Mouse (Mus musculus): Measurements from ENCODE around the gene Cdc42bpb.

Gene Cdc42bpb

DNA sequence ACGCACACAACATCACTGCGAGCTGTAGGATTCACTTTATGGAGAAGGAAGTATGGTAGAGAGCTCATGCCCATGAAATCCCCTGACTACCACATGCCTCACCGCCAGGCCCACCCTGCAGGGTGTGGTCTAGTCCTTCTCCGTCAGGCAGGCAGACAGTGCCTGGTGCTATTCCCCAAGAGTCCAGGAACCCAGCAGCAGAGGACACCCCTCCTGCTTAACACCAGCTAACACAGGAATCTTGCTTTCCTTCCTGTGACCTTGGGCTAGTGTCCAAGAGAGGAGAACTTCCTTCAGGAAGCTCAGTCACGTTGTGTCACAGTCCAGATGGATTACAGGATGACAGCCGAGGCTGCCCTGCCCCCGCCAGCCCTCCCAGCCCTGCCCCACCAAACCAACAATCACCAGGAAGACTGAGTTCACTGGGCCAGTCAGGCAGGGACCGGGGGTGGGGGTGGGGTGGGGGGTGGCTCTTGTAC, 9.2 kb upstream of the Cdc42bpb start:
- no peak for DNase-seq (ENCODE audit: low read depth, low spot score)

DNA sequence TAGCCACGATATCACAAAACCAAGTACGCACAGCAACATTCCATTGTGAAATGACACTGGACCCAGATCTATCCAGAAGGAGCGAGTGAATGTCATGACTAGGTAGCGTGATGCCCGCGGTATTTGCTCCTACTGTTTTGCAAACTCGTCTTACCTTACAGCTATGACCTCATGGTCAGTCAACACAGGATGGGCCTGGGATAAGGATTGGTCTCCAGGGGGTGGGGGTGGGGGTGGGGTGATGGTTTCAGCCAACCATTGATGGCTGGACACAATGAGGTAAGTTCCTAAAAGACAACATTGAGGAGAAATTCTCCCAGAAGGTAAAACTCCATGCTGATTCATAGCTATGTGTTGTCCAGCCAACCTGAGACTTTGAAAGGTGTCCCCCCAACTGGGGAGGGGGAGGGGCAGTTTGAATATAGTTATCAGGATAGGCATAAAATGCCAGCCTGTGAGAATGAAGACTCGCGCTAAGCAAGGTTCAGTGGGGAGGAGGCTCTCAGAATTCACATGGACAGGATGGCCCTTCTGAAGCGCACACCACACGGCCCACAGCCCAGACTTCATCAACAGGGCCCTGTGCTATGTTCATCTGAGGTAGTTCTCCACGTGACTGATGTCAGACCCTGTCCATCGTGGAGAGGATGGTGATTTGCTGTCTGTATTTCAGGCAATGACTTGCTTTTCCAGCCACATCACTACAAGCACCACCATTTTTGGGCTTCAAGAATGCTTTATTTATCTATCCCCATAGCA, 8.5 kb upstream of the Cdc42bpb start:
- DNase-seq (ENCODE audit: low read depth, low spot score) = no peak

DNA sequence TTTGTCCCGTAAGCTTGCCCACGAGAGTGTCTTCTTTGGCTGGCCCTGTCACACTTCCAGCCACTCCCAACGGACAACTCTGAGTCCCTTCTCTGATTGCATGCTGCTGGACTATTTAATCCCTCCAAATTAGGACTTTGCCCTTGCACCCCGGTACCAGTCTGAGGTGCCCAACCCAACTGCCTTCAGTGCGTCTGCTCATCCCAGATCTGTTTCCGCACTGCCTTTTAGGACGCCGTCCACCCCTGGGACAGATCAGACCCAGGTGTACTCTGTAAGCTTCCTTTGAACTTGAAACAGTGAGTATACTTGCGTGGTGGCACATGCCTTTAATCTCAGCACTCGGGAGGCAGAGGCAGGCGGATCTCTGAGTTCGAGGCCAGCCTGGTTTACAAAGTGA, 1.3 kb upstream of the Cdc42bpb start:
- no peak for DNase-seq (ENCODE audit: low read depth, low spot score)

DNA sequence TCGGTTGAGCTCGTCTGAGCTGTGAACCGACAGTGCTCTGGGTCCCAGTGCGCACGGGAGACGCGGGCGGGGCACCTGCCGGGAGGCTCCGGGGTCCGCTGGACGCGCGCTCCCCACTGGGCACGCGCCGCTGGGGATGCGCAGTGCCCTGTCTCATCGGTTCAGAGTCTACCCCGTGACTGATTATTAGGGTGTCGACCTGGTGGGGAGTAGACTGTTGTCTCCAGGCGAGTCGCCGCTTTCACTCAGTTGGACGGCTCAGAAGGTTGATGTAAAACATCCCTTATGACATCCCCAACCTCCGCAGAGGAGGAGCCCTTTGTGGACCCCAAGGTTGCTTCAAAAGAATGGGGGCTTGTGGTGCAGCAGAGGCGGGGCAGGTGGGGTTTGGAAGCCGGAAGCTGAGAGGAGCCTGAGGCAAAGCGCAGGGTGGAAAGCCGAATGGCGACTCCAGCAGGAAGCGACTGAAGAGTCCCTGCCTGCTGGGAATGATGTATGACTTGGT, 520 bp upstream of the Cdc42bpb start:
- DNase-seq (ENCODE audit: low read depth, low spot score) = no peak

DNA sequence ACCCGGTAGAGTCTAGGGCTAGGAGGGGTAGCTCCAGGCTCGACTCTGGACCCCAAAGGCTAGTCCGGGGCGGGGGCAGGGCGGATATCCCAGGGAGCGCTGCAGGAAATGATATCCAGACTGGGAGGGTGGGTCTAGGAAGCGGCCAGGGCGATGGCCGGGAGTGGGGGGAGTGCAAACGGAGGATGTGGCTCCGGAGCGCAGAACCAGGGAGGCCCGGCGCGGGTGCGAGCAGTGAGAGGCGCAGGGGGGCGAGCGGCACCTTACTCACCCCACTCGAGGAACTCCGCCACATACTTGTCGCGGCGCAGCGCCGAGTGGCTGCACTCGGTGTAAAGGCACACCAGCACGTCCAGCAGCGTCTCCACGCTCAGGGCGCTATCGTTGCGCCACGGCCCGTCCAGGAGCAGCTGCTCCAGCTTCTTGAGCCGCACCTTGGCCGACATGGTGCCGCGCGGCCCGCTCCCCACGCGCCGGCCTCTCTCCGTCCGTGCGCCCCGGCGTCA, 639 bp downstream of the Cdc42bpb start:
- no peak for DNase-seq (ENCODE audit: low read depth, low spot score)

DNA sequence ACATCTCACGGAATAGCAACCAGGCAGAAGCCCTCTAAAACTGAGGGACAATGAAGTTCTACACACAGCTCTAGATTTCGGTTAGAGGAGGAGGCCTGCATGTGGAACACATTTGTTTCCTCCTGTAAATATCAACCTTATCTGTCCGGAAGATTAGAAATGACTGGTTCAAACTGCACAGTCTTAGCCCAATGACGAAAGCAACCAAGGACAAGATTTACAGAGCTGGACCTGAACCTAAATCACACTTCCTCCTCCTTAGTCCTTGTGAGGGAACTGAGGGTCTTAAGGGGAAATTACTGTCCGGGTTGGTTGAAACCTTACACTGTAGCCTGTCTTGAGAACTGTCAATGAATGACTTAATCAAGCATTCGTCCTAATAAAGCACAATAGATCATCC, 1.5 kb downstream of the Cdc42bpb start:
- DNase-seq (ENCODE audit: low read depth, low spot score) = no peak

DNA sequence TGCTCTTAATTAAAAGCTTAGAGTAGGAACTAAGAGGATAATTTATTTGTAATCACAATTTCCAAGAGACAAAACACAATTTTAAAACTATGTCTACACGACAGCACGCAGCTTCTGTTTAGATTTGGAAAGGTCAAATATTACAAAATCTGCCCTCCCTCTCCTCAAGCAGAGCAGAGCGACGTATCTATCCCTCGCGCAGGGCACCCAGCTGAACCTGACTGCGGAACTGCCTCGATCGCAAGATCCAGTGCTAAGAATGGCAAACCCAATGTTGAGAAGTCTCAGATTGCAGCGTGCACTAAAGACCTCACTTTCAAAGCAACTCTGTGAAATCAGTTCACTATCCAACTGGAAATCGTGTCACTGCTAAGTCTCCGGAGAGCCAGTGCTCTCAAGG, 2.0 kb downstream of the Cdc42bpb start:
- DNase-seq (ENCODE audit: low read depth, low spot score) = no peak

DNA sequence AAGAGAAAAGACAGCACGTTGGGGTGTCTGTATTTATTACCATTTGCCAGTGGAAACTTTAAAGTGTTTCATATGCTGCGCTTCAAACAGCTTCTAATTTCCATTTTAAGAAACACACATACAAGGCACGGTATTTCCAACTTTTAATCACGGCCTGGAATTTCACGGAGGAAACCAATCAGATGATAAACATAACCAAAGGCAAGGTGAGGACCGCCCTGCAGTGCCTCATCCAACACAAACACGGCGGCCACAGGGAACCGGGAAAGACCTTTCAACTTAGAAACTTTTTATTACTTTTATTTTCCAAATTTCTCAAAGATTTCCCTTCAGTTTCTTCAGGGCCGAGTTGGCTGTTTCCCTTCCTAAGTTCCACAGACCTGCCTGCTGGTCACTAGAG, 2.8 kb downstream of the Cdc42bpb start:
- DNase-seq (ENCODE audit: low read depth, low spot score) = no peak

DNA sequence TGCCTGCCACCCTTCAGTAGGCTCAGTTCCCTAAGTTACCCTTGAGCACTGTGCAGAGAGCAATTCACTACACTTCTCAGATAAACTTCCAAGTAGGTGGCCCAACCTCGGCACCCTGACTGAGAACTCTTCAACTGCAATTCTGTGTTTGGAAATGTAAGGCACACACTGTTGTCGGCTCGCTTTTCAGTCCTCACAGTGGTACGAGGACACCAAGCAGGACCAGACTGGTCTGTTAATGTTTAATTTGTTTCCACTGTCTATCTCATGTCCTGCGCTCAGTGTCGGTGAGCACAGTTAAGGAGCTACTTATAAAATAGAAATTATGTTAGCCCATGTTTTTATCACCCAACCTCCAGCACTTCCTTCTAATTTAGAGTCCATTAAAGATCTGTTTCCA, 4.1 kb downstream of the Cdc42bpb start:
- no peak for DNase-seq (ENCODE audit: low read depth, low spot score)

DNA sequence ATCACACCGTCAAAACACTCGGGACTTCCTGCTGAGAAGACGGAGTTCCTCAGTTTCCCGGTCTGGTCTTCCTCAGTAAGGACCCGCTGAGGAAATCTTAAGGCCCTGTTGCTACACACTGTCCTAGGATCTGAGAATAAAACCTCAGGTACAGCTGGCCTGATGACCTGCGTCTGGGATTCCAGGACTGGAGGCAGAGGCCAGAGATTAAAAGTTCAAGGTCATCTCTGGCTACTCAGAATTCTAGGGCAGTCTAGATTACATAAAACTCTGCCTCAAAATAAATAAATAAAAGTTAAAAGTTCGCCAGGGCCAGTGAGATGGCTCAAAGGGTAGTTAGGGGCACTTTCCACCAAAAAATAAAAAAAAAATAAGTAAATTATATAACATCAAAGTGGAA, 5.6 kb downstream of the Cdc42bpb start:
- no peak for DNase-seq (ENCODE audit: low read depth, low spot score)

DNA sequence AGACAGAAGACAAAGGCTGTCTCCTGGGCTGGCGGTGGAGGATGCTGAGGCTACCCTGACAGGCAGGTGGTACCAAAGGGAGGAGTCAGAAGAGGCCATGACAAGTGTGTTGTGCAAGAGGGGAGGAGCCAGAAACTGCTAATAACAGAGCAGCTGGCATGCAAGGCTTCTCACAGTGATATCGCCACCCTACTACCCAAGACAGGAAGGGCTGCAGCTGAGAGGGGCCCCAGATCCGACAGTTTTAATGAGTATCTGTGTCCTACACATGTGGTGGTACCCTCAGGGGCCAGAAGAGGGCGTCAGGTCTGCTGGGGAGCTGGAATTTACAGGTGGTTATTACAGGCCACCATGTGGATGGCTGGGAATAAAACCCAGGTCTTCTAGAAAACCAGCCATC, 7.3 kb downstream of the Cdc42bpb start:
- DNase-seq (ENCODE audit: low read depth, low spot score) = no peak

DNA sequence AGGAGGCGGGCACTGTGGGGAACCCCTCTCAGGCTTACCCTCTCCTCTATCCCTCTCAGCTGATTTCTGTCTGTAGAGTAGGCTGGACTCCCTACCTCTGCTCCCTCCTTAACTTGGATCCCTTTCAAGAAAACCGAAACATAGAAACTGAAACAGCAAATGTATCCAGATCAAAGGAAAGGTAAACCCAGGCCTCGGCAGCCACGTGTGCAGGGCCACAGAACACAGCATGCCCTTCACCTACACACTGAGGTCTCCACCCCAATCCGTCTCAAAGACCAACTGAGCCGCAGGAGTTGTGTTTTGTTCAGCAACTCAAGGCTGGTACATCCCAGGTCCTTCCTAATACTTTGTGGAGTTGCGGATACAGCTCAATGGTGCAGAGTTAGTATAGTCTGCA, 10.5 kb downstream of the Cdc42bpb start:
- DNase-seq (ENCODE audit: low read depth, low spot score) = no peak

DNA sequence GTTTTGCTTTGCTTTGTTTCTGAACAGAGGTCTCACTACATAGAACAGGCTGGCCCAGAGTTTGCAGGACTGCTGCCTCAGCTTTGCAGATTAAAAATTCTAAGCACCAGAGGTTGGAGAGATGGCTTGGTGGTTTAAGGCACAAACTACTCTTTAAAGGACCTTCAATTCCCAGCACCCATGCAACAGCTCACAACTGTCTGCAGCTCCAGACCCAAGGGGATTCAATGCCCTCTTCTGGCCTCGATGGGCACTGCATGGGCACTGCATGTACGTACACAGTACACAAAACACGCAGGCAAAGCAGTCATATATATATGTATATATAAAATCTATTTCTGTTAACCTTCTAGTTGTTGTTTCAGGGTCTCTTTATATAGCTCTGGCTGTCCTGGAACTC, 13.3 kb downstream of the Cdc42bpb start:
- DNase-seq (ENCODE audit: low read depth, low spot score) = no peak

DNA sequence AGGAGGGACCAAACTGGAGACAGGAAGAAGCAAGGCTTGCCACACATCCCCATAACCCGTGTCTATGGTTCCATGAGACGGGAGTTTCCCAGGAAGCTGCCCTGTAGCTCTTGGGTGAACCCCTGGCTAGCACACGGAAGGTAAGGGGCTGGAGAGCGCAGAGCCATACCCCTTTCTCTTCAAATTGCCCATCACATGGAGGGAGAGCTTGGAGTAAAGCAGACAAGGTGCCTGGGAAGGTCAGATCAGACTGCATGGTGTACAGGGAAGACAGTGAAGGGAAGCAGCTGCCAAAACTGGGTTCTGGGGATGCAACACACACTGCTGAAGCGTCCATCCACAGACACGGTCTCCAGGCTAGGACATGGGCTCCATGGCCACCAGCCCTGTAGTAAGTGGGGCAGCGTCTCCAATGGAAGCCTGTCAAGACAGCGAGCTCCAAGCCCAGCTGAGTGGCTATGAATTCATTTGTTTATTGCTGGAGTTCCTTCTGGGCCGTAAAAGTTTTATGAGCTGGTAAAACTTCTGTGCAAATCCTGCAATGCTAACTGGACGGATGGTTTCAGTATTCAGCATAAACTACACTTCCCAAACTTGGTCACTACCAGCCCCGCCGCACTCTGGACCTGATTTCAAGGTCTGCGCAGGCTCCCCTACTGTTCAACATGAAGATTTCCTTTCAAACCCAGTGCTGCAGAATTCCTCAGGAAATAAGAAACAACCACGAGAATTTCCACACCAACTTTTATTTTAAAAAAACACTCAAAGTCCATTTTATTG, 16.0 kb downstream of the Cdc42bpb start:
- DNase-seq (ENCODE audit: low read depth, low spot score) = no peak

DNA sequence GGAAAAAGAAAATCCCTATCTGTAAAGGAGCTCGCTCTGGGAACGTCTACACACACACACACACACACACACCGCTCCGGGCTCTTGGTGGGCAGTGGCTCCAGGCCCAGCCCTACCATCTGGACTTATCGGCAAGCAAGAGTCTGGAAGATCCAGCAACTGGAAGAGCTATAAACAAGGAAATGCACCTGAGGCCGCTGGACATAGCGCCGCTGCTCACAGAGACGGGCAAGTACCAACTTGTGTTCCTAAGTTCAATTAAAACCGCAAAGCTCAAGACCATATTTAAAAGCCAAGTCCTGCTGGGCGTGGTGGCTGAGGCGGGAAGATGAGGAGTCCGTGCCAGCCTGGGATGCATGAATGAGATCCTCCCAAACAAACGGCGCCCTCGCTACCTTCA, 16.8 kb downstream of the Cdc42bpb start:
- DNase-seq (ENCODE audit: low read depth, low spot score) = no peak

DNA sequence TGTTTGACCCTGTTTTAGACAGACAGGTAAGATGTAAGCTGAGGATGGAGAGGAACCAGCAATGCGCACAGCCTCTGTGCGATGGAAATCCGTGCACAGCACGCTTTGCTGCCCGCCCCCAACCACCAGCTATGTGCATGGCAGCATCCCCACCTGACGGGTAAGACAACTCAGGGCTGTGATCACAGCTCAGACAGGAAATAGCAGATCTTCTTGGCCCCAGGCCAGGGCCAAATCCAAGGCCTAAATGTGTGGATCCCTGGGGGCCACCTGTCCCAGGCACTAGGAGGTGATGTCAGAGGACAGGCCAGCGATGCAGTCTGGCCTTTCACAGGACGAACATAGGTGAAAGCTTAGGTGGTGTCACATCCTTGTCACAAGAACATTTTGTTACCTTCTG, 21.3 kb downstream of the Cdc42bpb start:
- DNase-seq (ENCODE audit: low read depth, low spot score) = no peak

DNA sequence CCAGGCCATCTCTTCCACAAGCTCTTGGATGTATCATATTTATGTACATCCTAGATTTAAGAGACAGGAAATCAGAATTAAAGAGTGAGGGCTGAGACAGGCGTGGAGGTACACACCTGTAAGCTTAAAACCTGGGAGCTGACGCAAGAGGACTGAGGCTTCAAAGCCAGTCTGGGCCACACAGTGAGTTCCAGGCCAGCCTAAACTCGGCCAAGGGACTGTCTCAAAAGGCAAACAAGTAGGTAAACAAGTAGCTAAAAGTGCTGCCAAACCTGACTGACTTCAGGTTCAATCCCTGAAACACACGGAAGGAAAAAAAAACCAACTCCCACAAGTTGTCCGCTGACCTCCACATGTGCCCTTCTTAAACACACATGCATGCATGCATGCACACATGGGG, 23.4 kb downstream of the Cdc42bpb start:
- DNase-seq (ENCODE audit: low read depth, low spot score) = no peak

DNA sequence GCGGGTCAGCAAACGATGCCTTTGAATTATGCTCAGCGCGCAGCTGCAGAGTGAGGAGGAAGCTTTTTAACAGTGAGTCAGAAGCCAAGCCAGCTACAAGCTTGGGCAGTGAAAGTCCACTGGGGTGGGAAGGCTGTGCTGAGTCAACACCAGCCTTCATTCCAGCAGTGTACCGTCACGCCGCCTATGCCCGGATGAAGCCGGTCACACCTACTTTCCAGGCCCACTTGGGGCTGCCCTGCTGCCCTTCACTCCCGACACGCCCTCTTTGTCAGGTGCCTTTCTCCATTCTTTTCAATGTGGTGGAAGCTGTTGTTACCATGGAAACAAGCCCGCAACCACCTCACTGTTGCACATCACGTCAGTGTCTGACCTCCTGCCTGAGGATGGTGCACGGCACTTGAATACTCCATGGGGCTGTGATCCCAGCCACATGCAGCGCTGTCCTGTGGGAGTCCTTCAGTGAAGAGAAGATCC, 24.0 kb downstream of the Cdc42bpb start:
- DNase-seq (ENCODE audit: low read depth, low spot score) = no peak

DNA sequence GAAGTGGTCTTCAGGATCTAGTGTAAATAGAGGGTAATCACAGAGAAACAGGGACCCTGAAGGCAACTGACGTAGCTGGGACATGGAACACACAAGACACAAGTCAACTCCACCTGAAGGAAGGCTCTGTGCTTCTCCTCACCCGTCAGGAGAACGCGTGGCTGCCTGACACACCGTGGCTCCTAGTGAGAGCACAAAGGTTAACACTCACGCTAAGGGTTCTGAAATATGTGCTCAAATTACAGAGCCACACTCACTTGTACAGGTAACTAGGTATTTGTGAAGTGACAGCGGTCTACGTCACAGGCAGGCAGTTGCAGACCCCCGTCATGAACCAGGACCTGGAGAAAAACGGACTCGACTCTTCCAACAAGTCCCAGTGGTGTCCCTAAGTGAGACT, 24.5 kb downstream of the Cdc42bpb start:
- DNase-seq (ENCODE audit: low read depth, low spot score) = no peak

DNA sequence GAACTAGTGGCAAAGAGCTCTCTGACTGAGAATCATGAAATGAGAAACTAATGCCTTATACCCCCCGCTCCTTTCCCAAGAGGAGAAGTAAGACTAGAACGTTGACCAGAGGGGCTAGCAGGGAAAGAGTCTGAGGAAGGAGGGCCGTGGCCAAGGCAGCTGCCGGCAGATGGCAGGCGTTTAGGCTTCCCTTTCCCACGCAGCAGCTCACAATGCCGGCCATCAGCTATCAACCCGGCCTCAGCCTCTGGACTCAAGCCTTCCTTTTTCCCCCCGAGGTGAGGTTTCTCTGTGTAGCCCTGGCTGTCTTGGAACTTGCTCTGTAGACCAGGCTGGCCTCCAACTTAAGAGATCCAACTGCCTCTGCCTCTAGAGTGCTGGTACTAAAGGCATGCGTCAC, 25.0 kb downstream of the Cdc42bpb start:
- DNase-seq (ENCODE audit: low read depth, low spot score) = no peak

DNA sequence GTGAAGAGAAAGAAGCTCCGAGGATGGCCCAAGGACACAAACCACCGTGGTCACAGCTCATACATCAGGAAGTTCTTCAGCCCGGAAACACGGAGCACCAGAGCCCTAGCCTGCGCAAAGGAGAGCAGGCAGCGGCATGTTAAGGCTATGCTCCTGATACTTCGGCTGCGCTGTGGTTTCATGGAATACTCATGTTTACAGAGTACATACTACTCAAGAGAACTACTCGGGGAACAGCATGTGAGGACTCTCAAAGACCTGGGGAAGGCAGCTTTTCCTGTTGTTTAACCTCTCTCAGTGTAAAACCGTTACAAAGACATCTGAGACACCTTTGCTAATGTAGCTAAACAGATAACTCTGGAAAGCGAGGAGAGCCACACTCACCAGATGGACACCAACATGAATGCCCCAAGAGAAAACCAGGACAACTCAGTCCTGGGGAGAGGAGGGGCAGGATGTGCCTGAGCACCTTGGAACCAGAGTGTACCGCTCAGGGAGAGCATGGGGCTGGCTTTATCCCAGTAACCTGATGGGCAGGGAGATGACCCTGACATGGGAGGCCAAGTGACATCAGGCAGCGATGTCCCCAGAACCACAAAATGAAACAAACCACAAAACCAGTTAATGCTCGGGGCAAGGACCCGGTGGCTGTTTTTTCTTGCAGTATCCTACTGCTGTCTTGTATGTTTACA, 27.8 kb downstream of the Cdc42bpb start:
- no peak for DNase-seq (ENCODE audit: low read depth, low spot score)

DNA sequence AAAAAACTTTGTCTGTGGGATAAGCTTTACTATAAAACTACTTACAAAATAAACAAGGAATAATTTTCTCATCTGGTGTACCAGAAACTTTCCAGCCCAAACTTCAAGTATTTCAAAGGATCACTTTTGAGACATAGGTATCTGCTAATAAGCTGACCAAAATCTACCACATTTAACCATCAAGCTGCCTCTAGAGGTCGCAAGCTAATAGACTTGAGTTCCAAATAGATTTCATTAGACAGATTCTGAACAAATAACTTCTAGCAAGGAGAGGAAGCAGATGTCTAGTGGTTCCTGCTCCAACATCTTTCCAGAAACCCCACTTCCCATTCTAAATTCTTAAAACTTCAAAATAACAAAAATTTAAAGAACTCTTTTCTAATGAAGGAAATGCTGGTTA, 33.6 kb downstream of the Cdc42bpb start:
- DNase-seq (ENCODE audit: low read depth, low spot score) = no peak
